Mouse (Mus musculus): ENCODE measurements around the gene Atxn2.

DNA sequence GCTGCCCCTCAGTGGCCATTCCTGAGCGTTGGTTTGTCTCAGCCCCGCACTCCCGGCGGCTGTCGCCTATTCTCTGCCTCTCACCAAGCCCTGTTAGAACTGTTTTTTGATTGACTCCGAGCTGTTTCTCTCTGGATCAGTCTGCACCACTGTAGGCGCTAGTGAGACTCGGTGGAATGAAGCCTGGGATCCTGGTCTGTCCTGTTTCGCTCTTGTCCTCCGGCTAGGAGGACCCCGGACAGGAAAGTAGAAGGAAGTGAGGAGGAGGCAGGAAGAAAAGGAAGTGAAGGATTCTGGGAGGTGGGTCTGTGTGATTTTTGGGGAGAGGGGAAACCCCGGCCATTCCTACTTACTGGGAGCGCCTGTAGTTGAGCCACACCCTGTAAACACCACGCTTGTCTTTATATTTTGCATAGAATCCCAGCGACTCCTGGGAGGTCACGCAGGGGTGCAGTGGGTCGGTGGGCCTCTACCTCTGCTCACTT, 136.9 kb downstream of the Atxn2 start:
- TF ChIP-seq CTCF (IDR thresholded peaks at IDR 0.05; ENCODE audit: low read depth), result peak; percentile 39
- TF ChIP-seq EP300 (IDR thresholded peaks at IDR 0.05; ENCODE audit: low read depth), result no peak

Measured in liver, postnatal 0 days (tissue).